Mouse (Mus musculus) hematopoietic stem cell, adult 5-6 weeks (primary cell): ENCODE results near the gene Gm9903. TPM values are rescaled to one million over a fixed set of nuclear protein-coding genes. Genes with fewer than 3 reads are reported as not detected.

Experiments used
- ATAC-seq, 2 experiments: fragments of 125-278 bp in 1 of 2; replicated peaks in 1 of 2; 2 replicates each; pipeline ENCODE4 v1.8.0; 2016 to 2017; ENCODE audit warnings: inconsistent platforms in 2 of 2, mild to moderate bottlenecking in 2 of 2, moderate number of reproducible peaks in 2 of 2, low read depth in 1 of 2, moderate TSS enrichment in 1 of 2; ENCODE audit not compliant: low FRiP score in 2 of 2, poor library complexity in 2 of 2, severe bottlenecking in 2 of 2, insufficient read depth in 1 of 2, low TSS enrichment in 1 of 2
- total RNA-seq: library from RNA; stranded (forward); fragments of 172-1452, 232-1000 nt; gene quantifications from 2 replicates; pipeline ENCODE4 v1.2.3, GENCODE M21; 2017

The Gm9903 gene
- total RNA-seq, result 0.20 and 0.81 TPM in 2 replicates

DNA sequence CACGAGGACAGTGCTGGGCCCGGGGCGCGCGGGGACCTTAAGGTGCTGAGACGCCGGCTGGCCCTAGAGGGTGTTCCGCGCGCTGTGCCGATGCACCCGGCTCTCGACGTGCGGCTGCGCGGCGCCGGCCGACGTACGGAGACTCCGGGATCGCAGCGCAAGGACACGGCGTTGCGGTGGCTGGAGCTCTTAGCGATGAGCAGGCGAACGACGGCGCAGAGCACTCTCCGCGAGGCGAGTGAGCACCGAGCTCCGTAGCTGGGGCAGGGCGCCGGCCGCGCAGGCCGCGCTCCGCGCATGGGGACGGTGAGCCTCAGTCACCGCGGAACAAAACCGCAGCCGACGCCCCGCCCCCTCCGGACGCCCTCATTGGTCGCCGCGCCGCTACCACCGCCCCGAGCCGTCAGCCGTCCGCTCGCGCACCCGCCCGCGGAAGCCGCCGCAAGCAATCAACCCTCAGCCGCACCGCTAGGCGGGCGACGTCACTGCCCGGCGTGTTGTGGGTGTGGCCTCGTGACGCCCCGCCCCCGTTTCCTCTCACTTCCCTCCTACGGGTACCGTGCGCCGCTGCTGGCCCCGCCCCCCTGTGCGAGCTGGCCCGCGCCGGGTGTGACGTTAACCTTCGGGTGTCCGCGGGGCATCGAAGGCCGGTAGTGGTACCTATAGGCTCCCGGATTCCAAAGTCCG is at the start of gene Gm9903, which contains the start of gene Fam53a:
Gene Gm9903, plus strand, starts transcription at position 625 of the 687 bp plus-strand sequence.
Gene Fam53a, minus strand, starts transcription at position 335 of the 687 bp plus-strand sequence.
- ATAC-seq, result peak; percentile 81 to 93

DNA sequence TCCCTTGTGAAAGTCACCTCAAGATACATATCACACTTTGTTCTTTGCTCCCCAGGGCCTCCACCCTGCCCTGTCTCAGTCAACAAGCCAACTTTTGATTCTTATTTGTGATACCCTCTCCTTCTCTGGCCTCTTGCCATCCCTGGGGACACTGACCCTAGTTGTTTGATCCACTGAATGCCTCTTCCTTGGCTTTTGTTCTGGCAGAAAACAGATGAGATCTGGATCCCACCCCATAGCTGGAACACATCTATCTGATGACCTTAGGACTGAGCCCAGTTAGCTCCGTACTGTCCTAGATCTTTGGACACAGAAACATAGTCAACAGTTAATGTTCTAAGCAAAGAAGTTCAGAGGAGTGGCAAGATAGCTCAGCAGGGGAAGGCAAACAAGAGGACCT is 49.4 kb upstream of the Gm9903 start:
- ATAC-seq, result no peak

DNA sequence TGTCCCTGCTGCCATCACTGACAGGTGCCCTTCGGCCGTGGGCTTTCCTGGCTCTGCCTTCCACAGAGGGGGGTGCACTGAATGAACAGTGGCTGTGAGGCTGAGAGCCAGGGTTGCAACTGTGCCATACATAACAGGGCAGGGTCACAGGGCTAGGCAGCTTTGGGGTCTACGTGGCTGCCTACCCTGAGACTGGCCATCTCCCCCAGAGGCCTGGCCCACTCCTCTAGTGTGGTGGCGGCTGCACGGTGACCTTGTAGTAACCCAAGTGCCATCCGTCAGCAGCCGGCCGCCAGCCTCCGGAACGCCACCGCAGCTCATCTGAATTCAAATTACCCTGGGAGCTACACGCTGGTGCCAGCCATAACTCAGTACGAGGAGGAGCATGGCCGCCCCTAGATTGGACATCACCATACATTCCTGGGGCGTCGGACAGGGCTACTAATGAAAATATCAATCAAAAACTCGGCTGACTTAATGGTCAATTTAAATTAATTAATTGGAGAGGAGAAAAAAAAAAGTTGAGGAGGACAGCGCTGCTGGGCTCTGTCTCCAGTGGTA is 42.1 kb upstream of the Gm9903 start:
- ATAC-seq, result no peak

DNA sequence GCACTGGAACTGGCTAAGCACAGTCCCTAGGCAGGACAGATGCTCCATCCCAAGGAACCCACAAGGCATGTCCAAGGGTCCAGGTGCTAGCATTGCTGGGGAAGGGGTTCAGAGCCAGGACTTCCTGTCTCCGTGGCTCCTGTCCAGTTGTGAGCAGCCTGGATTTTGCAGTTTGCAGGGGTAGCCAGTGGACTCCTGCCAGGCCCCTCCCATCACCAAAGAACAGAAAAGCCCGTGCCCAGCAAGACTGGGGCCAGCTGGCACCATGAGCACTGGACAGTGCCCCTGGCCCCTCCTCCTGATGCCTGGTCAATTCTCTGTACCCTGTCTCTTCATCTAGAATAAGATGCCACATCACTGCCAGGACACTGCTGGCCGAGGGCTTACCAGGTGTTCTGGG is 41.7 kb upstream of the Gm9903 start:
- no peak for ATAC-seq

DNA sequence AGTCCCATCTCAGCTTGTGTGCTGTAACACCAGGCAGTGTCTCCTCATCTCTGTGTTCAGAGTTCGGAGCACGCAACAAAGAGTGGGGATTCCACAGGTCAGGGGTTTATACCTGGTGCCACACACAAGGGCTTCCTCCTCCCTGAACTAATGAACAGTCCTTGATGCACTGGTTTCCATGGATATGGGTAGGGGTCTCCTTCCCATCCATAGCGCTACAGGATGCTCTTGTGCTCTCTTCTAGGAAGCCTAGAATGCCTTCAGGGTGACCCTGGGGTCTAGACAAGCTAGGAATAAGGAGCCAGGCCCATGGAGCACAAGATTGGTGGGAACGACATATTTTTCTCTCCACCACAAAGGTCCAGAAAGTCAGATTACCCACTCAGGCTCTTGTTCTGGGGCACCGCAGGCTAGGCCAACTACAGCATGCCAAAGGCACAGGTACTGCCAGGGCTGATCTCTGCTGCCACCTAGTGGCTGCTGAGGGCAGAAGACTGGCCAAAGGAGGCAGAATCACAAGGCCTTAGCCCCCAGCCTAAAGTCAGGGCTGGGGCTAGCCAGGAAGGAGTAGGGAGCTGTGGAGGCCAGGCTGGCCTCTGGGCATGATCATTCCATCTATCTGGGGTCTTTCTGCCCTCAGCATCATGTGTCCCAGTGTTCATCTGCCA is 40.4 kb upstream of the Gm9903 start:
- peak; percentile 65 to 85; a peak in 3 of 4 replicates for ATAC-seq

DNA sequence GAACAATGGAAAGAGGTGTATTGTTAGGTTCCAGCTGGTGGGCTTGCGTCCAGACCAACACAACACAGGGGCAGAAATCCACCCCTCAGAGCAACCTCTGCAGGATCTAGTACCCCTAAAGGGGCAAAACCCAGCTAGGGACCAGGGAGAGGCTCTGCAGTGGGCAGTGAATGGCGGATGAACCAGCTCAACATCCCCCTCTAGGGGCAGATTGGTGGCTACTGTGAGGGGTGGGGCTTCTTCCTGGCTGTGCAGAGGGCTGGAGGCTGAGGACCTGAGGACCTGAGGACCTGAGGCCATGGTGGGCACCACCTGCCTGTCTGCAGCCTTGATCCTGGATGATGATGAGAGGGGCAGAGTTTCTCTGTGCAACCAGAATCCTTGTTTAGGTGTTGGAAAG is 36.1 kb upstream of the Gm9903 start:
- ATAC-seq, result no peak; a peak in 1 of 4 replicates

DNA sequence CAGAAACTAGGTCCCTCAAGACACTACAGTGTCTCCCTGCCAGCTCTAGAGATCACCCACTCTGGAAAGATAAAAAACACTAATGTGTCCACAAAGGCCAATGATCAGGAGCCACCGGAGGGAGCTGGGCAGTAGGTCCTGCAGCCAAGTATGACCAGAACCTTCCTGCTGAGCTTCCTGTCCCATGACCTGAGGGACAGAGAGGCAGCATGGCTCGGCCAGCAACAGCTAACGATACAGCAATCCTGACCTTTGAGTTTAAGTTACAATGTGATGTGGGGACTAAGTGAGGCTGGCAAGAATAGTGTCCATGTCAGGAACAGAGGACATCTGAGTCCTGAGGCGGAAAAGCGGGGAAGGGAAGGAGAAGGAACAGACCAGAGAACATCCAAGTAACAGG is 24.4 kb upstream of the Gm9903 start:
- no peak for ATAC-seq

DNA sequence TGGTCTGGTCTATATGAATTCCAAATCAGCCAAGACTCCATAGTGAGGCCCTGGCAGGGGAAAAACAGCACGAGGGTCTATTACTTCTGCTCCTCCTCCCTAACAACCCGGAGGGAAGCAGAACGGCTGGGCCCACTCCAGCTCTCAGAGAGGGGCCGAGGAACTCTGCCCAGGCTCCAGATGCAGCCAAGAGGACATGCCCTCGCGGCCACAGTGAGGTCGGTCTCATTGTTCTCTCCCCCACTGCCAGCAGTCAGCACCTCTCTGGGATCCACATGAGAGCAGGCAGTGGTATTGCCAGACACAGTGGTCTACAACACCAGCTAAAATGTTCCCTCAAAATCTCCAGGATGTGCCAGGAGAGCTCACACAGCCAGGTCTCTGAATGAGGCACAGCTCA is 23.1 kb upstream of the Gm9903 start:
- ATAC-seq, result no peak

DNA sequence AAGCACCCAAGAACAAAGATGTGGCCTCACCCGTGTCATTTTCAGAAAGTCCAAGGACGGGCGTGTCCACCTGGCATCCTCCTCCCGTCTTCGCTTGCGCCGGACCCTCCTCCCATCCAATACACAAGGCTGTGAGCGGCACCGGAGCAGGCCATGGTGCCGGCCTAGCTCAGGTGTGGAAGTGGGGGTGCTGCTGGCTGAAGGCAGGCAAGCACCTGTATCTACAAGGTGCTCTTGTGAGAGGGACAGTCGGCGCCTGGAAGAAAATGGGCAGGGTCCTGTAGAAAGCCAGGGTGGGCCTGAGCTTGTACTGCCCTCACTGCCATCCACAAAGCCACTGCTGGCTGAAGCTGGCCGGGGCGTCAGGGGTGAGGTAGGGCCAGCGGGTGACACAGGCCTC is 22.3 kb upstream of the Gm9903 start:
- ATAC-seq, result no peak

DNA sequence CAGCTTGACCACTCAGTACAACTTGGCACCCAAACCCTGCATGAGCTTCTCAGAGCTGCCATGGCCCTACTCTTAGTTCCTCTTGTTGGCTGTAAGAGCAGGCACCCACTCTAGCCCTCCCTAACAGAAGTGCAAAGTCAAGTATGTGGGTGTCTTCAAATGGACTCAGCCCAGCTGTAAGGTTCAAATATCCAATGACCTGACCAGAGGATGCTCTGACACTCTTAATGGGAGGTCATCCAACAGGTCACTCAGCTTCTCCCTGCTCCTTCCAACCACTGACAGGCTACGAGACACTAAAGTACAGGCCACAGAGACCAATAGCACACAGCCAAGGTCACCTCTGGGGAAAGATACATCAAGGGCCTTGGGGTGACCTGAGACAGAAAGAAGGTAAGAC is 20.5 kb upstream of the Gm9903 start:
- no peak for ATAC-seq

DNA sequence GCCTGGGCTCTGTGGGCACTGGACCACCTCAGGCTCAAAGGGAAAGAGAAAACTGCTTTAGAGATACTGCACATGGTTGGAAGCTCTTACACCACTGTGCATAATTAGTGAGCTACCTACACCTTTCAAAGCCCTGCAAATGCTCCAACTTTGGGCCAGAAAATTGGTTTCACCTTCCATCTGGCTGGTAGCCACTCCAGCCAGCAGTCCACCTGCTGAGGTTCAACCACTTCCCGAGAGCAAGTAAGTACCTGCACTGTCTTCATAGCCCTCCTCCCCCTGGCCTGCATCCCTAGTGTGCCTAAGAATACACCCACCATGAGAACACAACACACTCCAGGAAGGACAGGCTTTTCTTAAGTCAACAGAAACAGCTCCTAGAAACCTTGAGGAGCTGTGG is 17.9 kb upstream of the Gm9903 start:
- ATAC-seq, result no peak

DNA sequence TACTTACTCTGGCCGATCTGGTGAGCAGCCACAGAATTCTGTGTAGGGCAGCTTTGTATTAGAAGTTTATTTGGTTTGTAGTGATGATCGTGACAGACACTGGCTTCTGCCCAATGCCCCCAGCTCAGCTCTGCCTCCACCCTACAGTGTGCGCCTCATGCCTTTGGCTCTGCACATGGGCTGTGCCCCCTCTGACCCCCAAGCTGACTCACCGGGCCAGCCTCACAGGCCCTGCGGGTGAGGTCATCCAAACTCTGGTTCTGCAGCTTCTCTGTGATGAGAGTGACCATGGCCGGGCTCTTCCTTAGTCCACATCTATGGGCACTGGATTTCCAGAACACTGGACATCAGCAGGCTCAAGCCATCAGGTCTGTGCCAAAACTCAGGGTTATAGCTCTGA is 15.3 kb upstream of the Gm9903 start:
- no peak for ATAC-seq

DNA sequence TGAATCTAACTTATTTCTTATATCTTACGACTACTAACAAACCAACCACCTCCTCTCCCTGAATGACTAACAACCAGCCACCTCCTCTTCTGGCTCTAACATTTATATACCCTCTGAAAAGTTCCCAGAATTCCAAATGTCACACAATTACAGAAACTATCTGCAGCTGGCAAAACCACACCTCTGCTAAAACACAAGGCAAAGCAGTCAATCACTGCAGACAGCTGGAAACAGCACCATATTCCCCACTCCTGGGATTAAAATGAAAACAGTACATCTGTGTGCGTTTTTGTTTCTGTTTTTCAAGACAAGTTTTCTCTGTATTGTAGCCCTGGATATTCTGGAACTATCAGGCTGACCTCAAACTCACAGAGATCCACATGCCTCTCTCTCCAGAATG is 7.1 kb upstream of the Gm9903 start:
- ATAC-seq, result no peak

DNA sequence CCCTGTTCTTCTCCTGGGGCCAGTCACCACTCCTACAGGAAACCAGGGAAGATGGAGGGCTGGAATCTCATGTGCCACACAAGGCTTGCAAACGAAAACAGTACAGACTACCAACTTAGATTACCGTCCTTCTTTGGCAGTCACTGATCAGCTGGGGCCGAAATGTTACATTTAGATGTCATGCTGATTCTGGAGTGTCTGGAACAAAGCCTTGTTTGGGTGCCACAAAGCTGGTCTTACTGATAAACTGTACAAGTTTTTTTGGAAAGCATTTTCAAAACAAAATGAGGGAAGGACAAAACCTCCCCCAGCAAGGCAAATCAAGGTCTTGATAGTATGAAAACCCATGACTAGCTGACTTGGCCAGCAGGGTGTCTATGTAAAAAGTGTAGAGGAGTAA is 6.0 kb upstream of the Gm9903 start:
- no peak for ATAC-seq

DNA sequence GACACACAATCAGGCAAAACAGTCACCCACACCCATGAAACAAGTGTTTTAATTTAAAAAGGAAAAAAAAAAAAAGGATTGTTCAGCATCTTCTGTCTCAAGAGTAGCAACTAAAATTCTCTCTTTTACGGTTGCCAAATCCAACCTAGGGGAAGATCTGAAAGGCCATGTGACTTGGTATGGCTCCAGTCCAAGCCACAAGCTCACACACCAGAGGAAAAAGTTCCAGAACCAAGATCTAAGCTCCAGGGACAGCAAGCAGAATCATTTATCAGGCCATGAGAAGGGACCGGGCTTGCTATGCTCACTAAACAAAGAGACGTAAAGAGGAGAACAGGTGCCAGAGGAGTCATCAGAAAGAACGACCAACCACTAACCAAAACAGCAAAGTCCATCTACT is 1.8 kb upstream of the Gm9903 start:
- no peak for ATAC-seq

DNA sequence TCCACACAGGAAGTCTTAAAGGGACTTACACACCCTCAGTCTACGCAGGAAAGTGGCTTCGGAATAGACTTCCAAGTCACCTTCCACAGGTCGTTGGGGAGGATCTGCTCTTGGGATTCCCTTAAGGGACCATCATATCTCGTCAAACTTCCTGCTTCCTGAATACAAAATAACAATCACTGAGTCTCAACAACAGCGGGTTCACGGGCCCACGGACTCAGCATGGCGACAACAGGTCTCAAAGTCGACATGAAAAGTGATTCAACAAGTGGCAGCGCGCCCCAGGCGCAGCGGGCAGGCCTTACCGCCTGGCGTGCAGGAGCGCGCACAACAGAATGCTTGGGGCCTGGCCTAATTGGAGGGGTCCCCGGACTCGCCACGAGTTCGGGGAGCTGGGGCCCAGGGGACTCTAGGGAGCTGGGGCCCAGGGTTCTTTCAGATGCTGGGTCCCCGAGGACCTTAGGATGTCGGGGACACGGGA is 865 bp upstream of the Gm9903 start:
- ATAC-seq, result 0 out of 4 replicates have a peak, but pooled peaks have one; percentile 18 to 21

DNA sequence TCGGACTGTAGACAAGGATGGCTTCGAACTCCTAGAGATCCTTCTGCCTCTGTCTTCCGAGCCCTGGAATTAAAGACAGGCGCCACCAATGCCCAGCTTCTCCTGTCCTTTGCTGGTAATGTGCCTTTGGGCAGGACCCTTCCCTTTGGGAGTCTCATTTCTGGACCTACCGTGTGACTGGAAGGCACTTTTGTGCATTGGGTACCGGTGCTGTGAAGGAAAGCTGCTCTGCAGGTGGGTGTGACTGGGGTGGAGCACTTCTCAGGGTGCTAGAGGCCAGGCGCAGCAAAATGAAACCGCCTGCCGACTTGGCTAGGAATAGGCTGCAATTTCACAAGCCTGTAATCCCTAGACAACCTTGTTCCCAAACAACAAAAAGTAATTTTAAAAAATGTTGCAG is 336 bp downstream of the Gm9903 start:
- peak; percentile 18; a peak in 1 of 4 replicates for ATAC-seq

DNA sequence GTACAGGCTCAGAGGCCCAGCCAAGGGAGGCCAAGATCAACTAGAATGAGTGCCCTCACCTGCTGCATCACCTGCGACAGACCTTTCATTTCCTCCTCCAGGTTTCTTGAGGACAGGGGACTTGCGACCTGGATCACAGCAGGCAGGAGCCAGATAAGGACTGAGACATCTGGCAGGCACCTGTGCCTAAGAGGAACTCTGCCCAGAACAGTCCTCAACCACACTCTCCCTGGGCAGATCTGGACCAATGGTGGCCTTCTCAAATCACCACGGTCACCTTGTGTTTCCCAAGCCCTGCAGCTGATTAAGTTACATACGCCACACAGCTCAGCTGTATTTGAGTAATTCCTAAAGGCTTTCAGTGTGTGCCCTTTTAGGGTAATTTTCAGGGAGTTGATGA is 890 bp downstream of the Gm9903 start:
- ATAC-seq, result no peak
